Mouse (Mus musculus) gastrocnemius, postnatal 14 days (tissue): Measurements from ENCODE around the gene Dis3. TPM values are rescaled to one million over a fixed set of nuclear protein-coding genes. Genes with fewer than 3 reads are reported as not detected.

Experiments used
- total RNA-seq, 2 experiments: library from RNA; stranded (reverse); gene quantifications; 2 replicates each; pipeline ENCODE4 v1.2.3; 2021

Dis3 gene
- total RNA-seq, 2 experiments from 2014 or later: 11.2 to 13.7 TPM

Other genes starting within 250 kb of the Dis3 start
- gene Rpl36a-ps1, start 105.5 kb downstream of the Dis3 start, total RNA-seq: 1 to 10 TPM; 2.2 to 2.4 TPM
- gene Mzt1, start 53.6 kb downstream of the Dis3 start, total RNA-seq: 10 to 100 TPM; 20.6 to 21.2 TPM
- 1 to 10 TPM; 1.3 to 2.0 TPM for gene Bora, start 53.5 kb downstream of the Dis3 start, total RNA-seq
- 1 to 10 TPM; 7.8 to 8.4 TPM for gene Pibf1, start 346 bp downstream of the Dis3 start, total RNA-seq
- 10 to 100 TPM in 1 of 2 experiments, 1 to 10 TPM in 1; 8.0 to 11.3 TPM for gene Klf5, start 198.9 kb upstream of the Dis3 start, total RNA-seq